Mouse (Mus musculus): ENCODE data around the gene Psmg3.

DNA sequence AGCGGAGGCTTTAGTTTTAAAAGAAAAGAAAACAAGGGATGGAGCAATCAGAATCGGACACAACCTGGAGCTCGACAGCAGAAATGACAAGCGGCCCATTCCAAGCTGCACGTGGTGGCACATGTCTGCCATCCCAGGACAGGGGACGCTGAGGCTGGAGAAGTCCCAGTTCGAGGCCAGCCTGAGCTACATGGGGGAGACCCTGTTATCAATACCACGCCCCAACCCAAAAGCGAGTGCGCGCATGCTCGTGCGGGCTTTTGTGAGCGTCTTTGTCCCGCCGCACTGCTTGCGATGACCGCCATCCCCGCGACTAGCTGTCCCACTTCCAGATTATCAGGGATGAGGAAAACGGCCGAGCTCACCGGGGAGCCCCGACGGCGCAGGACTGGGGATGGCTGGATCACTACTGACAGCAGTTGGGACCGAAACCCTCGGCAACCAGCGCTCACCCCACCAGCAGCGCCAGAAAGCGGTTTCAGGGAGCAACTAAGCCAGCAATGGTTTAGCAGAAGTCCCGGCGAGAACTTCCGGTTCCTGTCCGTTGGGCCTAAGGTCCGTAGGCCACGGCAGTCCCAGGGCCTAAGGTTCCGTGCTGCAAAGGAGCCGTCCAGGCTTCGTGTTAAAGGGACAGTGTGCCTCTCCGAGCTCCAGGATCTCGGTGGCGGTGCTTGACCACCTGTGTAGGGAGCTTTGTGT lies at the start of gene Psmg3, which contains the start of gene Gm26938:
- TF ChIP-seq CTCF (IDR thresholded peaks at IDR 0.05; ENCODE audit: borderline replicate concordance, insufficient read depth, low read length) (no peak), POLR2A (IDR thresholded peaks at IDR 0.05; ENCODE audit: low read depth, low read length) (peak; percentile 88)

Measured in embryonic fibroblast, embryonic 13.5 days (primary cell).